9 mouse cellular contexts compared by ENCODE assay signal in the genomic region with DNA sequence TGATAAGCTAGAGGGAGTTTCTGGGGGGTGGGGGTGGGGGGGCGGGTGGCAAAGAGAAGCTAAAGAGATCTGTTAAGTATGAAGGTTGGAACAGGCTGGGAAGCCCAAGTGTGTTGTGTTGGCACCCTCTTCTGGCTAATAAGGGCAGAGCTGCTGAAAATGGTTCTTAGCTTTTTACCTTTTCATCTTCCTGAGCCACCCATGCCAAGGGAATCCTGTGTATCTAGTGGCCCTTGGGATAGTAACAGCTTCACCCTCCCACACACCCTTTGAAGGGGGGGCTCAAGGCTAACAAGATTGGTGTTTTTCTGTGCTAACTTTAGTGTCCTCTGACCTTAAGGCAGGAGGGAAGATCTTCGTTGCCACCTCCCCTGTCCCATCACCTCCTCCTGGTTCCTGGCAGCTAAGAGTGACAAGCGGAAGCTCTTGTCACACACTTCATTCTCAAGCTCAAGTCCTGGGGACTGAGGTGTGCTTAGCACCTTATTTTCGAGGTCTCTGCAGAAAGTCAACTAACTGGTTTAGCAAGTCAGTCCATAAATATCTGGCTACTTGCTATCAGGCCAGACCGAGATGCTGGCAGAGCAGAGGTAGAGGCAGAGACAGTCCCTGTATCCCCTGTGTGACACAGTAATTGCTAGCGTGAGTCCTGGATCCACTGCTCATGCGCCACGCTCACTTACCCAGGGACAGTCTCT. TPM values are rescaled to one million over a fixed set of nuclear protein-coding genes. Genes with fewer than 3 reads are reported as not detected.
DNase-seq lines count a peak whose midpoint lies in the region; ATAC-seq and TF ChIP-seq lines count a peak whose summit lies in the region.
"Had no signal": no experiment of that assay in that cellular context is flagged by ENCODE, and none has a peak within 500 bp of the region (broad histone marks: within the 10 kb centered on the region; RNA-seq: fewer than 3 reads in every experiment).

No protein-coding gene starts in this region.

- H3K27ac ChIP-seq in forebrain, embryonic 10.5 days = no peak overlapping the region
- H3K27ac ChIP-seq in forebrain, embryonic 13.5 days = no peak overlapping the region
- no peak overlapping the region for H3K27ac ChIP-seq in liver, adult 2 months (replicated peaks; ENCODE audit: insufficient read depth, low read depth, low read length)

- H3K4me3 ChIP-seq in forebrain, embryonic 10.5 days = no peak overlapping the region
- H3K4me3 ChIP-seq in forebrain, embryonic 13.5 days = no peak overlapping the region
- no peak overlapping the region for H3K4me3 ChIP-seq in E14TG2a.4 (replicated peaks; ENCODE audit: low read length)
- H3K4me3 ChIP-seq in liver, adult 2 months (ENCODE audit: insufficient read depth, low read depth, low read length) = no peak overlapping the region

- DNase-seq in forebrain, embryonic 10.5 days (ENCODE audit: extremely low spot score, low spot score) = peak; percentile 27
- DNase-seq in embryo, embryonic 10.5 days (ENCODE audit: low spot score) = peak; percentile 76
- DNase-seq in kidney, adult 8-10 months = peak; percentile 27 to 41
- peak; percentile 29 for DNase-seq in liver, adult 2 months (ENCODE audit: extremely low read depth, low read depth, low spot score)
- peak; percentile 57 for DNase-seq in naive thymus-derived CD4-positive, alpha-beta T cell, adult 2 months (ENCODE audit: low read depth)
- peak; percentile 43 for DNase-seq in thymus, postnatal 4 days

- H3K79me2 ChIP-seq in liver, adult 2 months (ENCODE audit: control insufficient read depth, insufficient read depth, low read length) = no peaks in the 10 kb centered on the region

- 76% methylated on average over 8 of the region's 8 CpGs for WGBS in forebrain, embryonic 10.5 days
- WGBS in forebrain, embryonic 13.5 days = 80% methylated on average over 8 of the region's 8 CpGs
- 81% methylated on average over 8 of the region's 8 CpGs for WGBS in liver, adult 2 months

- no peaks in the 10 kb centered on the region for H3K9me3 ChIP-seq in forebrain, embryonic 10.5 days
- H3K9me3 ChIP-seq in forebrain, embryonic 13.5 days (replicated peaks) = no peaks in the 10 kb centered on the region
- H3K9me3 ChIP-seq in E14TG2a.4 (ENCODE audit: low read length) = no peaks in the 10 kb centered on the region

- H3K4me1 ChIP-seq in forebrain, embryonic 10.5 days = no peaks in the 10 kb centered on the region
- H3K4me1 ChIP-seq in forebrain, embryonic 13.5 days = no peaks in the 10 kb centered on the region
- H3K4me1 ChIP-seq in E14TG2a.4 (replicated peaks; ENCODE audit: low read depth, low read length) = no peaks in the 10 kb centered on the region; the same call in 1 of the 2 replicates
- H3K4me1 ChIP-seq in liver, adult 2 months (ENCODE audit: control insufficient read depth, insufficient read depth, low read length) = peaks cover 4% of the 10 kb centered on the region

- H3K36me3 ChIP-seq in forebrain, embryonic 10.5 days (replicated peaks) = peaks cover 10% of the 10 kb centered on the region
- H3K36me3 ChIP-seq in forebrain, embryonic 13.5 days (ENCODE audit: poor library complexity, severe bottlenecking) = peaks cover 39% of the 10 kb centered on the region
- peaks cover 23% of the 10 kb centered on the region for H3K36me3 ChIP-seq in E14TG2a.4 (ENCODE audit: insufficient read depth, low read length)
- peaks cover 12% of the 10 kb centered on the region; the same call in 1 of the 2 replicates for H3K36me3 ChIP-seq in liver, adult 2 months (ENCODE audit: control insufficient read depth, insufficient read depth, low read length)

- peak; percentile 25; the same call in 1 of the 2 replicates for TF ChIP-seq CTCF in E14TG2a.4 (conservative IDR thresholded peaks at IDR 0.05; ENCODE audit: low read length)
- TF ChIP-seq CTCF in liver, adult 2 months (IDR thresholded peaks at IDR 0.05; ENCODE audit: low read depth, low read length) = peak; percentile 49; the same call in 1 of the 2 replicates

- no peak for TF ChIP-seq POLR2A in liver, adult 2 months (IDR thresholded peaks at IDR 0.05; ENCODE audit: extremely low read depth, insufficient read depth, low read length)

- H3K9ac ChIP-seq in forebrain, embryonic 13.5 days = no peak overlapping the region
- no peak overlapping the region for H3K9ac ChIP-seq in liver, adult 2 months (ENCODE audit: low read depth, low read length)

- H3K4me2 ChIP-seq in forebrain, embryonic 13.5 days = no peak overlapping the region

- no peaks in the 10 kb centered on the region for H3K27me3 ChIP-seq in forebrain, embryonic 10.5 days (ENCODE audit: poor library complexity, severe bottlenecking)
- H3K27me3 ChIP-seq in forebrain, embryonic 13.5 days = no peaks in the 10 kb centered on the region
- H3K27me3 ChIP-seq in E14TG2a.4 (ENCODE audit: insufficient read depth, low read length) = no peaks in the 10 kb centered on the region
- H3K27me3 ChIP-seq in liver, adult 2 months (ENCODE audit: control insufficient read depth, insufficient read depth, low read length) = no peaks in the 10 kb centered on the region

- ATAC-seq in forebrain, embryonic 13.5 days = no peak

RNA-seq across cellular contexts. Expression of gene Ndc1, which starts 18.1 kb away (rescaled TPM):
- 55.3 and 62.2 TPM in 2 replicates for polyA plus RNA-seq in forebrain, embryonic 10.5 days (2016; fragmentation: Nextera tagmentation; extraction: Ambion mirVana)
- 23.7 and 27.6 TPM in 2 replicates for polyA plus RNA-seq in forebrain, embryonic 13.5 days (2015; fragmentation: Nextera tagmentation; extraction: Ambion mirVana)
- total RNA-seq in liver, adult 2 months (2014; rRNA removed) = 5.3 and 6.4 TPM in 2 replicates
- polyA plus RNA-seq in liver, adult 2 months (2012; rRNA removed) = 7.0 and 8.4 TPM in 2 replicates

RNA-seq across cellular contexts. Expression of gene Yipf1, which starts 35.3 kb away (rescaled TPM):
- polyA plus RNA-seq in forebrain, embryonic 10.5 days (2016; fragmentation: Nextera tagmentation; extraction: Ambion mirVana) = 37.1 and 38.8 TPM in 2 replicates
- 45.8 and 51.1 TPM in 2 replicates for polyA plus RNA-seq in forebrain, embryonic 13.5 days (2015; fragmentation: Nextera tagmentation; extraction: Ambion mirVana)
- total RNA-seq in liver, adult 2 months (2014; rRNA removed) = 42.2 and 52.3 TPM in 2 replicates
- polyA plus RNA-seq in liver, adult 2 months (2012; rRNA removed) = 38.0 and 38.7 TPM in 2 replicates

RNA-seq across cellular contexts. Expression of gene Dio1, which starts 42.5 kb away (rescaled TPM):
- not detected in 2 replicates for polyA plus RNA-seq in forebrain, embryonic 10.5 days (2016; fragmentation: Nextera tagmentation; extraction: Ambion mirVana)
- not detected in 2 replicates for polyA plus RNA-seq in forebrain, embryonic 13.5 days (2015; fragmentation: Nextera tagmentation; extraction: Ambion mirVana)
- total RNA-seq in liver, adult 2 months (2014; rRNA removed) = 89.3 and 378 TPM in 2 replicates
- polyA plus RNA-seq in liver, adult 2 months (2012; rRNA removed) = 153 and 184 TPM in 2 replicates
- total RNA-seq: layer of hippocampus, postnatal 36 days had no signal

Comparison
In these comparisons a context has a peak if more than half of its experiments do, and no peak if none do; other contexts are left out.
1. RNA of gene Dio1, which starts 42.5 kb away (polyA plus RNA-seq): 153 to 184 TPM in liver, adult 2 months; not detected in forebrain, embryonic 10.5 days and not detected in forebrain, embryonic 13.5 days; every median in the first group is over 100 times any median in the second.
2. Peak in every context shown above with its lines, with median percentiles within 50 percentile points of each other: DNase-seq.